Mouse (Mus musculus) testis, adult 2 months (tissue): ENCODE data around the gene Olfr282. TPM values are rescaled to one million over a fixed set of nuclear protein-coding genes. Genes with fewer than 3 reads are reported as not detected.
"Not testable (repeated sequence)": the region's sequence is repeated elsewhere in the genome, so short reads cannot be mapped to it uniquely, and the experiment has no call there.

ENCODE experiments used
- H3K27ac ChIP-seq: fragments of 200-500 bp; 2 replicates; pipeline ENCODE4 v1.5.1; 2012; ENCODE audit warnings: low read depth, low read length; ENCODE audit not compliant: control insufficient read depth, insufficient read depth
- H3K27me3 ChIP-seq: fragments of 200-500 bp; 2 replicates; pipeline ENCODE4 v1.6.1; 2012; ENCODE audit warnings: mild to moderate bottlenecking, low read length, moderate library complexity; ENCODE audit not compliant: control insufficient read depth, insufficient read depth
- H3K36me3 ChIP-seq: fragments of 200-500 bp; 2 replicates; pipeline ENCODE4 v1.6.1; 2012; ENCODE audit warnings: mild to moderate bottlenecking, low read length; ENCODE audit not compliant: control insufficient read depth, insufficient read depth
- H3K4me1 ChIP-seq: fragments of 200-500 bp; 2 replicates; pipeline ENCODE4 v1.6.1; 2012; ENCODE audit warnings: low read length; ENCODE audit not compliant: control insufficient read depth, insufficient read depth
- H3K4me3 ChIP-seq: fragments of 200-500 bp; 2 replicates; pipeline ENCODE4 v1.5.1; 2012; ENCODE audit warnings: low read depth, mild to moderate bottlenecking, low read length, moderate library complexity, mixed read lengths; ENCODE audit not compliant: control insufficient read depth
- CTCF ChIP-seq: fragments of 200-500 bp; IDR thresholded peaks from 2 replicates; pipeline ENCODE4 v1.5.1; 2012; ENCODE audit warnings: low read depth, mild to moderate bottlenecking, inconsistent platforms, low read length, moderate library complexity; ENCODE audit not compliant: control insufficient read depth, insufficient read depth, insufficient replicate concordance
- POLR2A ChIP-seq: fragments of 200-500 bp; IDR thresholded peaks from 2 replicates; pipeline ENCODE4 v1.6.1; 2012; ENCODE audit warnings: low read depth, mild to moderate bottlenecking, inconsistent platforms, low read length, moderate library complexity; ENCODE audit not compliant: control insufficient read depth
- polyA plus RNA-seq: library from polyadenylated mRNA; depleted of rRNA; stranded (reverse); fragments of >200 nt; gene quantifications from 2 replicates; pipeline ENCODE4 v1.2.3, GENCODE M21; 2012; rRNA removed

Gene Olfr282
- polyA plus RNA-seq, result 0.11 TPM in 1 of 2 replicates, not detected in the other

DNA sequence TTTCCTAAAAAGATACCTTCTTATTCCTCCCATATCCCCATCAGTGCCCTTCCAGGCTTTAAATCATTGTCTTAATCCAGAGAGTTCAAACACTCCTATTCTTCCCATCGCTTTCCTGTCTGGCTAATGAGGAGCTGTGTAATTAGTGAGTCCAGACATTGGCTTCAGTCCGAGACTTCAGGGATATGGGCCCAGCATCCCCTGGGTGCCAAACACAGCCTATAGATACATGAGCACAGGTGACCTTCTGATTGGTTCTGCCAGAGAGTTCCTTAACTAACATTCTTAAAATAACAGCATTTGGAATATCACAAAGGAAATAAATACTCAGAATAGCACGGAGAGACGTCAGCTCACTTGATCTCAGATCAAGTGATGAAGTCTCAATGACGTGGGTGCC lies at the start of gene Olfr282:
Gene Olfr282, plus strand, starts transcription at position 301 of the 400 bp plus-strand sequence.
- H3K4me3 ChIP-seq, H3K27me3 ChIP-seq, H3K36me3 ChIP-seq, H3K4me1 ChIP-seq, H3K27ac ChIP-seq: not testable (repeated sequence)

GRCm38 (mm10) chr15:98387621-98388020 lies 43.4 kb upstream of the Olfr282 start:
- no peak overlapping the region for H3K4me3 ChIP-seq
- no peaks in the 10 kb centered on the region for H3K4me1 ChIP-seq
- TF ChIP-seq CTCF (no peak), POLR2A (no peak)

DNA sequence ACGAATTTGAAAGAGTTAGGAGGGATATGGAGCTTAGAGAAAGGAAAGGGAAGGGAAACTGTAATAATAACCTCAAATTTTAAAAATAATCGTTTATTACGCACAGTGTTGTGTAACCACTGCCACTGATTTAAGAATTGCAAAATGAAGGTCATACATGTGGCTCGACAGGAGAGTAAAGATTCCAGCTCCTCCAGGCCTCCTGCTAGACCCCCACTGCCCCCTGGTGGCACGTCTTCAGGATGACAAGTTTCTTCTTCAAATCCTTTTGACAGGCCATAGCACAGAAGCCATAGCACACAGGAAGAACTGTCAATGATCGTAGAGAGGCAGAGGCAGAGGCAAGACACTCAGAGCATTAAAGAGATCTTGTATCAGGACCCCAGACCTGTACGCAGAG lies 41.2 kb upstream of the Olfr282 start:
- no peaks in the 10 kb centered on the region for H3K27me3 ChIP-seq
- H3K4me1 ChIP-seq, result no peaks in the 10 kb centered on the region
- H3K4me3 ChIP-seq, result no peak overlapping the region
- no peak overlapping the region for H3K27ac ChIP-seq
- no peak for TF ChIP-seq POLR2A
- TF ChIP-seq CTCF, result peak; percentile 73; the same call in 1 of the 2 replicates
- no peaks in the 10 kb centered on the region for H3K36me3 ChIP-seq

More at GRCm38 (mm10) chr15:98387621-98388020, 43.4 kb upstream of the Olfr282 start:
- Histone ChIP-seq H3K27ac (no peak overlapping the region), H3K36me3 (no peaks in the 10 kb centered on the region), H3K27me3 (no peaks in the 10 kb centered on the region)

DNA sequence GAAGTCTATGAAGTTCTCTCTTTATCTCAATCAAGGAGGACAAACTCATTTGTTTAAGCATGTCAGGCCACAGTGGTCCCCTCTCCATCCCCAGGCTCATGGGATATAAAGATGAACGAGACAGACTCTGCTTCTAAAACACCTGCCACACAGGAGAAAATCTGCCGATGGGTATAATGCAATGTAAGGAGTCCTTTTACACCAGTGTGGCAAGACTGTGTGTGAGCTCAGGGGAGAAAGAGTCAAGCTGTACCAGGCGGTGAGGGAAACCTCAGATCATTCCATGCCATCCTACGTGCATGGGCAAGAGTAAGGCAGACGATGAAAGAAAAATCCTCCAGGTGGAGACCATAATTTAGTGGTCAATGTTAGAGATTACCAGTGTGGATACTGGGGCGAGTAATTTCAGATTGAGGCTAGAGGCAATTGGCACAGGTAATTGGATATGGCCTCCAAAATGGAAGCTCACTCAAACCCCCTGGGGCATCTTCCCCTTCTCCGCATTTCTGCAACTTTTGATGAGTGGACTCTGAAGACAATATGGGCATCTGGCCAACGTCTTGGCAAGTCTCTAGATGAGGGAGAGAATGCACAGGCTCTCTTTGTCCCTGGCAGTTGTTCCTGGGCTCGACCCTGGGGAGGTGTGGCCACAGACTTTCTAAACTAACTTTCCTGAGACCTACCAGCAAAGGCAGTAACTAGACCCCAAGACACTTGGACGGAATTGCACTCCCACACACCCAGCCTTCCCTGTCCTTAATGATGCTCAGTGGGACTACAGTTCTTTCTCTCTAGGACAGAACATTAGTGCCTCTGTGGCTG lies 39.7 kb upstream of the Olfr282 start:
- Histone ChIP-seq H3K27me3 (no peaks in the 10 kb centered on the region), H3K27ac (peak overlapping the region; percentile 25; the same call in 1 of the 2 replicates), H3K4me3 (no peak overlapping the region), H3K36me3 (no peaks in the 10 kb centered on the region), H3K4me1 (no peaks in the 10 kb centered on the region)
- no peak; the same call in 1 of the 2 replicates for TF ChIP-seq POLR2A
- no peak for TF ChIP-seq CTCF

DNA sequence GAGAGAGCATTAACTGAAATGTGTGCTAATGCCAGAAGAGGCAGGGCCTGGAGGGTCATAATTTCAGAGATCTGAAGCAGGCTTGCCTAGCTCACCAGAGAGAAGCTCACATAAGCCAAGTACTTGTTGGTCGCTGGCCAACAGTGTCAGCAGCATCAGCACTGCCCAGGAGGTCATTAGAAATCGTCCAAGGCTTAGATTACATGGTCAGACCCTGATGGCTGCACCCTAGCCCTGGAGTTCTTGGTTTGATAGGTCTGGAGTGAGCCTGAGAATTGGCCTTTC lies 39.2 kb upstream of the Olfr282 start:
- peak overlapping the region; percentile 25; the same call in 1 of the 2 replicates for H3K27ac ChIP-seq
- no peaks in the 10 kb centered on the region for H3K27me3 ChIP-seq
- no peak overlapping the region for H3K4me3 ChIP-seq
- no peaks in the 10 kb centered on the region for H3K36me3 ChIP-seq
- TF ChIP-seq POLR2A, result no peak
- H3K4me1 ChIP-seq, result no peaks in the 10 kb centered on the region

- Histone ChIP-seq H3K27me3 (no peaks in the 10 kb centered on the region), H3K4me3 (no peak overlapping the region), H3K27ac (no peak overlapping the region), H3K4me1 (no peaks in the 10 kb centered on the region), H3K36me3 (no peaks in the 10 kb centered on the region)
- TF ChIP-seq POLR2A, result no peak
- TF ChIP-seq CTCF, result no peak
These were observed 33.9 kb upstream of the Olfr282 start for GRCm38 (mm10) chr15:98397136-98397535.

GRCm38 (mm10) chr15:98402356-98402755 lies 28.7 kb upstream of the Olfr282 start:
- TF ChIP-seq CTCF (no peak), POLR2A (no peak)
- Histone ChIP-seq H3K4me3 (peak overlapping the region; percentile 2; the same call in 1 of the 2 replicates), H3K27ac (no peak overlapping the region), H3K36me3 (no peaks in the 10 kb centered on the region), H3K4me1 (no peaks in the 10 kb centered on the region; the same call in 1 of the 2 replicates), H3K27me3 (no peaks in the 10 kb centered on the region)
